Mouse (Mus musculus) MEL (cell line): ENCODE results near the gene Trpv4. TPM values are rescaled to one million over a fixed set of nuclear protein-coding genes. Genes with fewer than 3 reads are reported as not detected.

Source experiments
- DNase-seq: peaks from one replicate; pipeline ENCODE4 v3.0.0; 2011; ENCODE audit warnings: low read depth, low spot score
- H3K27ac ChIP-seq: 2 replicates; pipeline ENCODE4 v1.5.1; 2012; ENCODE audit warnings: low read depth, mild to moderate bottlenecking, control low read depth, low read length, moderate library complexity; ENCODE audit not compliant: control insufficient read depth
- H3K27me3 ChIP-seq, 2 experiments: fragments of 150-350 bp in 1 of 2; sonication (generic) in 1 of 2; 2 replicates each; pipeline ENCODE4 v1.6.1; 2012; ENCODE audit warnings: low read length in 2 of 2, mild to moderate bottlenecking in 2 of 2, improper control_type of control experiment in 1 of 2, moderate library complexity in 1 of 2; ENCODE audit not compliant: insufficient read depth in 2 of 2, control insufficient read depth in 1 of 2
- H3K36me3 ChIP-seq, 2 experiments: 2 replicates each; pipeline ENCODE4 v1.6.1; 2012 to 2014; ENCODE audit warnings: low read length in 2 of 2, improper control_type of control experiment in 1 of 2, inconsistent platforms in 1 of 2, mild to moderate bottlenecking in 1 of 2; ENCODE audit not compliant: insufficient read depth in 2 of 2, control insufficient read depth in 1 of 2
- H3K4me1 ChIP-seq, 2 experiments: fragments of 150-350 bp in 1 of 2; sonication (generic) in 1 of 2; 2 replicates each; pipeline ENCODE4 v1.6.1; 2012; ENCODE audit warnings: low read length in 2 of 2, improper control_type of control experiment in 1 of 2, mild to moderate bottlenecking in 1 of 2; ENCODE audit not compliant: insufficient read depth in 2 of 2, control insufficient read depth in 1 of 2
- H3K4me3 ChIP-seq, 2 experiments: fragments of 150-350 bp in 1 of 2; sonication (generic) in 1 of 2; 2 replicates each; pipeline ENCODE4 v1.5.1; 2012; ENCODE audit warnings: low read depth in 2 of 2, low read length in 2 of 2, mild to moderate bottlenecking in 2 of 2, moderate library complexity in 2 of 2, control low read depth in 1 of 2, improper control_type of control experiment in 1 of 2; ENCODE audit not compliant: control insufficient read depth in 1 of 2, insufficient read depth in 1 of 2
- H3K79me2 ChIP-seq: 2 replicates; pipeline ENCODE4 v1.6.1; 2012; ENCODE audit warnings: mild to moderate bottlenecking, low read length, moderate library complexity; ENCODE audit not compliant: control insufficient read depth, poor library complexity, insufficient read depth
- H3K9ac ChIP-seq: 2 replicates; pipeline ENCODE4 v1.6.1; 2012; ENCODE audit warnings: low read depth, mild to moderate bottlenecking, control low read depth, low read length, moderate library complexity; ENCODE audit not compliant: control insufficient read depth, poor library complexity, severe bottlenecking
- H3K9me3 ChIP-seq: fragments of 150-350 bp; sonication (generic); replicated peaks from 2 replicates; pipeline ENCODE4 v1.6.1; 2012; ENCODE audit warnings: mild to moderate bottlenecking, low read length, improper control_type of control experiment, moderate library complexity; ENCODE audit not compliant: insufficient read depth
- BHLHE40 ChIP-seq: IDR thresholded peaks from 2 replicates; pipeline ENCODE4 v1.6.1; 2012; ENCODE audit warnings: low read depth, mild to moderate bottlenecking, inconsistent platforms, low read length, improper control_type of control experiment, borderline replicate concordance
- CHD1 ChIP-seq: IDR thresholded peaks from 2 replicates; pipeline ENCODE4 v1.6.1; 2012; ENCODE audit warnings: low read depth, mild to moderate bottlenecking, inconsistent platforms, low read length, improper control_type of control experiment
- CHD2 ChIP-seq: IDR thresholded peaks from 2 replicates; pipeline ENCODE4 v1.6.1; 2011; ENCODE audit warnings: low read length, improper control_type of control experiment
- CTCF ChIP-seq, 3 experiments: IDR thresholded peaks in 2 of 3; conservative IDR thresholded peaks in 1 of 3; 2 replicates each; pipeline ENCODE4 v1.5.1; 2011 to 2012; ENCODE audit warnings: low read length in 3 of 3, low read depth in 2 of 3, mild to moderate bottlenecking in 2 of 3, improper control_type of control experiment in 1 of 3, inconsistent platforms in 1 of 3, mixed read lengths in 1 of 3, moderate library complexity in 1 of 3; ENCODE audit not compliant: control insufficient read depth in 1 of 3, insufficient read depth in 1 of 3, poor library complexity in 1 of 3, severe bottlenecking in 1 of 3
- ELF1 ChIP-seq: IDR thresholded peaks from 2 replicates; pipeline ENCODE4 v1.6.1; 2014; ENCODE audit warnings: low read depth, mild to moderate bottlenecking, inconsistent platforms, low read length, improper control_type of control experiment, moderate library complexity
- EP300 ChIP-seq, 2 experiments: IDR thresholded peaks; 2 replicates each; pipeline ENCODE4 v1.6.1; 2011; ENCODE audit warnings: improper control_type of control experiment in 2 of 2, low read length in 2 of 2, low read depth in 1 of 2, mild to moderate bottlenecking in 1 of 2
- ETS1 ChIP-seq: IDR thresholded peaks from 2 replicates; pipeline ENCODE4 v1.6.1; 2012; ENCODE audit warnings: low read depth, mild to moderate bottlenecking, inconsistent platforms, low read length, improper control_type of control experiment, moderate library complexity
- GATA1 ChIP-seq: IDR thresholded peaks from 2 replicates; pipeline ENCODE4 v1.6.1; 2011; ENCODE audit warnings: low read depth, low read length, improper control_type of control experiment
- KAT2A ChIP-seq: conservative IDR thresholded peaks from 2 replicates; pipeline ENCODE4 v1.6.1; 2012; ENCODE audit warnings: low read depth, low read length, improper control_type of control experiment, inconsistent platforms
- MAFK ChIP-seq: IDR thresholded peaks from 2 replicates; pipeline ENCODE4 v1.6.1; 2011; ENCODE audit warnings: low read depth, mild to moderate bottlenecking, low read length, improper control_type of control experiment, borderline replicate concordance
- MAX ChIP-seq: IDR thresholded peaks from 2 replicates; pipeline ENCODE4 v1.6.1; 2011; ENCODE audit warnings: low read length, improper control_type of control experiment
- MEF2A ChIP-seq: IDR thresholded peaks from 2 replicates; pipeline ENCODE4 v1.6.1; 2014; ENCODE audit warnings: low read depth, mild to moderate bottlenecking, inconsistent platforms, low read length, improper control_type of control experiment; ENCODE audit not compliant: poor library complexity, insufficient replicate concordance, severe bottlenecking; ENCODE audit errors: extremely low read depth
- MYC ChIP-seq: IDR thresholded peaks from 2 replicates; pipeline ENCODE4 v1.6.1; 2011; ENCODE audit warnings: low read depth, mild to moderate bottlenecking, low read length, improper control_type of control experiment, moderate library complexity
- POLR2A ChIP-seq, 2 experiments: IDR thresholded peaks; 2 replicates each; pipeline ENCODE4 v1.6.1; 2011 to 2012; ENCODE audit warnings: low read length in 2 of 2, mild to moderate bottlenecking in 2 of 2, control low read depth in 1 of 2, improper control_type of control experiment in 1 of 2, low read depth in 1 of 2, moderate library complexity in 1 of 2; ENCODE audit not compliant: control insufficient read depth in 1 of 2, insufficient read depth in 1 of 2, poor library complexity in 1 of 2
- POLR2AphosphoS2 ChIP-seq: IDR thresholded peaks from 2 replicates; pipeline ENCODE4 v1.6.1; 2011; ENCODE audit warnings: low read length, improper control_type of control experiment
- SMC3 ChIP-seq: IDR thresholded peaks from 2 replicates; pipeline ENCODE4 v1.6.1; 2011; ENCODE audit warnings: low read depth, low read length, improper control_type of control experiment
- TBP ChIP-seq: IDR thresholded peaks from 2 replicates; pipeline ENCODE4 v1.8.0; 2011; ENCODE audit warnings: low read depth, low read length, improper control_type of control experiment
- TCF12 ChIP-seq: IDR thresholded peaks from 2 replicates; pipeline ENCODE4 v1.6.1; 2014; ENCODE audit warnings: low read depth, mild to moderate bottlenecking, inconsistent platforms, low read length, improper control_type of control experiment, moderate library complexity
- USF1 ChIP-seq: IDR thresholded peaks from 2 replicates; pipeline ENCODE4 v1.6.1; 2014; ENCODE audit warnings: low read depth, mild to moderate bottlenecking, inconsistent platforms, low read length, improper control_type of control experiment, moderate library complexity
- ZC3H11A ChIP-seq: IDR thresholded peaks from 2 replicates; pipeline ENCODE4 v1.6.1; 2012; ENCODE audit warnings: low read depth, mild to moderate bottlenecking, inconsistent platforms, low read length, improper control_type of control experiment
- ZNF384 ChIP-seq: IDR thresholded peaks from 2 replicates; pipeline ENCODE4 v1.6.1; 2012; ENCODE audit warnings: low read depth, mild to moderate bottlenecking, inconsistent platforms, low read length, improper control_type of control experiment
- polyA plus RNA-seq, 2 experiments: library from polyadenylated mRNA; stranded (reverse) in 1 of 2; unstranded in 1 of 2; fragments of >175 nt in 1 of 2; fragments of >200 nt in 1 of 2; gene quantifications; 2 replicates each; pipeline versions ENCODE4 v1.2.1 to v1.2.4; 2012; ENCODE audit warnings: low replicate concordance in 2 of 2, low read depth in 1 of 2; ENCODE audit not compliant: insufficient read length in 2 of 2, insufficient read depth in 1 of 2, missing spikeins in 1 of 2
- total RNA-seq: library from RNA; depleted of rRNA; stranded (reverse); fragments of 300-350 nt; gene quantifications from 2 replicates; pipeline ENCODE4 v1.2.3, GENCODE M21; 2012

Trpv4 gene
- total and polyA plus RNA-seq, 3 experiments: 0.29 TPM; not detected in 2

GRCm38 (mm10) chr5:114589026-114589425, 69.2 kb downstream of the Trpv4 start:
- Histone ChIP-seq H3K27ac (no peak overlapping the region), H3K79me2 (no peaks in the 10 kb centered on the region), H3K27me3 (no peaks in the 10 kb centered on the region), H3K4me1 (peaks cover 0 to 25% of the 10 kb centered on the region in 2 experiments; a peak in 3 of 4 replicates), H3K4me3 (no peak overlapping the region), H3K9me3 (no peaks in the 10 kb centered on the region), H3K36me3 (peaks cover 0 to 17% of the 10 kb centered on the region in 2 experiments; a peak in 2 of 4 replicates), H3K9ac (no peak overlapping the region)
- no peak for DNase-seq
- TF ChIP-seq ELF1 (no peak), SMC3 (no peak), TCF12 (no peak), MAFK (no peak), KAT2A (no peak), ETS1 (no peak), CHD1 (no peak), POLR2AphosphoS2 (no peak), POLR2A (IDR thresholded peaks at IDR 0.05; ENCODE audit: control insufficient read depth in 1 of 2, insufficient read depth in 1 of 2, low read depth in 1 of 2, low read length in 2 of 2, poor library complexity in 1 of 2) (no peak), BHLHE40 (no peak), CTCF (IDR thresholded peaks at IDR 0.05 in 2 of 3, conservative IDR thresholded peaks at IDR 0.05 in 1 of 3; ENCODE audit: control insufficient read depth in 1 of 3, insufficient read depth in 1 of 3, low read depth in 2 of 3, low read length in 3 of 3, poor library complexity in 1 of 3, severe bottlenecking in 1 of 3) (no peak), USF1 (no peak), CHD2 (no peak), MAX (no peak), MYC (no peak), ZNF384 (no peak), EP300 (IDR thresholded peaks at IDR 0.05; ENCODE audit: low read depth in 1 of 2, low read length in 2 of 2) (no peak), GATA1 (no peak)

- no peaks in the 10 kb centered on the region for H3K9me3 ChIP-seq
- H3K4me3 ChIP-seq: no peak overlapping the region
- no peak overlapping the region for H3K9ac ChIP-seq
- peaks cover 0 to 29% of the 10 kb centered on the region in 2 experiments; a peak in 3 of 4 replicates for H3K4me1 ChIP-seq
- no peaks in the 10 kb centered on the region for H3K79me2 ChIP-seq
- no peak overlapping the region for H3K27ac ChIP-seq
- H3K36me3 ChIP-seq: peaks cover 0 to 17% of the 10 kb centered on the region in 2 experiments; a peak in 2 of 4 replicates
- DNase-seq: no peak
- no peak for TF ChIP-seq POLR2A (IDR thresholded peaks at IDR 0.05; ENCODE audit: control insufficient read depth in 1 of 2, insufficient read depth in 1 of 2, low read depth in 1 of 2, low read length in 2 of 2, poor library complexity in 1 of 2)
- TF ChIP-seq MEF2A: no peak
- TF ChIP-seq MAX: no peak
- no peak for TF ChIP-seq MAFK
- no peak for TF ChIP-seq TBP
- no peak for TF ChIP-seq ZC3H11A
- no peaks in the 10 kb centered on the region for H3K27me3 ChIP-seq
Measured at GRCm38 (mm10) chr5:114588416-114588815, 69.8 kb downstream of the Trpv4 start.
